Mouse (Mus musculus): ENCODE results near the gene Flrt2.

DNA sequence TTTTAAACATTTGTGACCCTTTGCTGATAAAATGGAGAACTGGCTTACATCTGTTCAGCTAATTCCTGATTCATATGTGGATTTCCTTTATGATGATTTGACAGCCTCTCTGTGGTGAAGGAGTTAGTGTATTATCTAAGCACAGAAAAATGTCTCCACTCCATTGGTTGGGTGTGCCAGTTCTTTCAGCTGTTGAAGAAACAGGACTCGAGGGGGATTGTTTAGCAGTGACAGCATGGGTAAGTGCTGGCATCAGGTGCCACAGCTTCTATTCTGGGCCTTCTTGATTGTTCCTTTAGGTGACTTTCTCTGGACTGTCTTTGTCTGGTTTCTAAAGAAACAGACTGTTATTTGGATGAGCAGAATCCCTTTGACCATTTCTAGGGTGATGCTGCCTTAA lies 42.0 kb downstream of the Flrt2 start:
- TF ChIP-seq POLR2A (IDR thresholded peaks at IDR 0.05; ENCODE audit: borderline replicate concordance, low read depth, low read length) (no peak), CTCF (IDR thresholded peaks at IDR 0.05; ENCODE audit: low read depth, low read length) (no peak)
